Mouse (Mus musculus) stomach, postnatal 0 days (tissue): ENCODE measurements at regions not wholly inside any gene's neighbourhood (a gene's known extent, or its start where the extent isn't known, plus 50 kb on each side); places are given as distances from the start of the nearest gene placed in this dataset.

Experiments used
- CTCF ChIP-seq: IDR thresholded peaks from 2 replicates; pipeline ENCODE4 v1.5.1; 2016; ENCODE audit warnings: antibody characterized with exemption, low read depth, mild to moderate bottlenecking, moderate library complexity
- EP300 ChIP-seq: optimal IDR thresholded peaks from 2 replicates; pipeline ENCODE3; 2016; ENCODE audit warnings: antibody characterized with exemption

DNA sequence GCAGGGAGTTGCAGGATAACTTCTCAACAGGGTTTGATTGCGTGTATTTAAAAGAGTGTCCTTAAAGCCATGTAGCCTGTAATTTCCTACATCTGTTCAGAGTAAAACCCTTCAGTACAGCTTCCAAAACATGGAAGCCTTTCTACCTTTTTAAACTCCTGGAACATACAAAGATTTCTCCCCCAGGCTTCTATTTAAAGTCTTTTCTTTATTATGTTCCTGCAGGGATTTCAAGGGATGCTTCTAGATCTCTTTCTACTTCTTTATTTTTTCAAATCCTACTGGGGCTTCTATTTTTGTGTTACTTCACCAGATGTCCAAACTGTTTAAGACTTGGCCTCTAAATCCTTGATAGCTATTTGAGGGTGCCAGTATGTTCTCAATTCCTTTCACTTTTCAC is 196.2 kb downstream of the Anxa1 start:
- TF ChIP-seq CTCF, result no peak
- TF ChIP-seq EP300, result no peak
